Mouse (Mus musculus) frontal cortex, adult 2 months (tissue): ENCODE results near the gene Zbtb8os. TPM values are rescaled to one million over a fixed set of nuclear protein-coding genes. Genes with fewer than 3 reads are reported as not detected.
"Not testable (repeated sequence)": the region's sequence is repeated elsewhere in the genome, so short reads cannot be mapped to it uniquely, and the experiment has no call there.

Experiments
- DNase-seq, 2 experiments: peaks; one replicate each; pipeline ENCODE4 v3.0.0; 2022; ENCODE audit warnings: low spot score in 1 of 2; ENCODE audit errors: extremely low spot score in 1 of 2
- polyA plus RNA-seq: library from polyadenylated mRNA; depleted of rRNA; stranded (reverse); fragments of >200 nt; gene quantifications from 2 replicates; pipeline ENCODE4 v1.2.3, GENCODE M21; 2012

Zbtb8os gene
- polyA plus RNA-seq, 1 experiment, result 31.1 TPM

- DNase-seq, result peak in 1 of 2 experiments; percentile 59
Observed at GRCm38 (mm10) chr4:129324756-129325155, 10.7 kb upstream of the Zbtb8os start.

DNA sequence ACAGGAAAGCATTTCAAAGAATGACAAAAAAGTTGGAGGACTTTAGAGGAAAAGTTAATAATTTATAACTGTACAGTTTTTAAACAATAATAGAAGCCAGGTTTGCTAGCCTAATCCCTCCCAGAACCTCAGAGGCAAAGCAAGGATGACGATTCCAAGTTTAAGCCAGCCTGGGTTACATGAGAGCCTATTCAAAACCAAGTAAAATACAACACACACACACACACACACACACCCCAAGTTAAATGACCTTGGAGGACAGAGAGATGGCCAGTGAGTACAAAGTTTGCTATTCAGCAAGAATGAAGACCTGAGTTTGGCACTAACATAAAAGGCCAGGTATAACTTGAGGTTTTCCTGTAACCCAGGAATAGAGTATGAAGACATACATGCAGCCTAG, 9.3 kb upstream of the Zbtb8os start:
- DNase-seq, result no peak

DNA sequence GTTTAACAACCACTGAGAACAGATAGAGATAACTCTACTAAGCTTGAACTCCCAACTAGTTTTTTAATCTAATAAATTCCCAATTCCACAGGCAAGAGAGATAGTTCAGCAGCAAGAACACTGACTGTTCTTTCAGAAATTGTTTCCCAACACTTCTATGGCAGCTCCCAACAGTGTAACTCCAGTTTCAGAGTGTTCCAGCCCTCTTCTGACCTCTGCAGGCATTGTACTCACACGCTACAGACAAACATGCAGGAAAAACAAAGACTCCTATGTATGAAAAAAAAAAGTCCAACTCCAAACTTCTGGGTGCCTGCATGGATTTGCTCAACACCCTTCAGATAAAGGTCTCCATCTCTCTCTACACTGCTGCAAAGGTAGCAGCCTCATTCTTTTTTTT, 2.6 kb upstream of the Zbtb8os start:
- no peak for DNase-seq

GRCm38 (mm10) chr4:129334677-129335215, 749 bp upstream of the Zbtb8os start:
- DNase-seq, result no peak

DNA sequence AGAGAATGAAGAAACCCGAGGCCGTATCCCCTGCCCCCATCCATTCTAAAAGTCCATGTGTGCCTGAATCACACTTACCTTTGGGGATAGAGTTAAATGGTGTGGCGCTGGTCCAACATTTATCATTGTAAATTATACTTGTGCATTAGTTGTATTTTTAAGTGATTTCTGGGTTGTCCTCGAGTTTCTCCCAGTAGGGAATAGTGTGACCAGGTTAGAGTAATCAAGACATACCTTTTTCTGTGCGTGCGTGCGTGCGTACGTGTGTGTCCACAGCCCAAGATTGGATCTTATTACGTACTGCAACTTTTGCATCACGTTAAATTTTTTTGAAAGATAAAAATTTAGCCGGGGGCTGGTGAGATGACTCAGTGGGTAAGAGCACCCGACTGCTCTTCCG, 796 bp downstream of the Zbtb8os start:
- DNase-seq, result no peak

DNA sequence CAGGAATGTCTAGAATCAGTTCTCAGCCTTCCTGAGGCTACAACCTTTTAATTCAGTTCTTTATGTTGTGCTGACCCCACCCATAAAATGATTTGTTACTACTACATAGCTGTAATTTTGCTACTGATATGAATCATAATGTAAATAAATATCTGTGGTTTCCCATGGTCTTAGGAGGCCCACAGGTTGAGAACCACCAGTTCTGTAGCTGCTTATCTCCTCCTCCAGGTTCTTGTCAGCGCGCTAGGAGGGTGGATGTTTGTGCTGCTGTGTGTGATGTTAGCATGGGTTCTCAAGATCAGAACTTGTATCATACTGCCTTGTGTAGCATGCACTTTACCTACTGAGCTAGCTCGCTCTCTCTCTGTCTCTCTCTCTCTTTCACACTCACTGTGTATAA, 4.2 kb downstream of the Zbtb8os start:
- DNase-seq, result no peak

- no peak for DNase-seq
Observed at GRCm38 (mm10) chr4:129341888-129342287, 6.4 kb downstream of the Zbtb8os start.

GRCm38 (mm10) chr4:129342705-129343104, 7.2 kb downstream of the Zbtb8os start:
- no peak for DNase-seq

- DNase-seq, result peak; percentile 21 to 73
Observed at GRCm38 (mm10) chr4:129346481-129347154, 11.1 kb downstream of the Zbtb8os start.

DNA sequence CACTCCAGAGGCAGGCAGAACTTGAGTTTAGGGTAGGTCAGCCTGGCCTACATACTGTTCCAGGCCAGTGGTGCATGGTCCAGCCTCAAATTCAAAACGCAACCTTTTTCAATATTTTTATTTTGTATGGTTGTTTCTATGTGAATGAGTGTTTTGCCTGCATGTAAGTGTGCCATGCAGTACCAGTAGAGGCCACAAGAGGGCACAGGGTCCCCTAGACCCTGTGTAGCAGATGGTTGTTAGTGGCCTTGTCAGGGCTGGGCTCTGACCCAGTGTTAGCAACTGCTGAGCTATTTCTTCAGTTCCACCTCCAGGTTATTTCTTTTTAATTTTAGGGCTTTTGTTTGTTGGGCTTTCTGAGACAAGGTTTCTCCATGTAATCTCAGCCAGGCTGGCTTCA, 15.1 kb downstream of the Zbtb8os start:
- peak; percentile 27 to 79 for DNase-seq

DNA sequence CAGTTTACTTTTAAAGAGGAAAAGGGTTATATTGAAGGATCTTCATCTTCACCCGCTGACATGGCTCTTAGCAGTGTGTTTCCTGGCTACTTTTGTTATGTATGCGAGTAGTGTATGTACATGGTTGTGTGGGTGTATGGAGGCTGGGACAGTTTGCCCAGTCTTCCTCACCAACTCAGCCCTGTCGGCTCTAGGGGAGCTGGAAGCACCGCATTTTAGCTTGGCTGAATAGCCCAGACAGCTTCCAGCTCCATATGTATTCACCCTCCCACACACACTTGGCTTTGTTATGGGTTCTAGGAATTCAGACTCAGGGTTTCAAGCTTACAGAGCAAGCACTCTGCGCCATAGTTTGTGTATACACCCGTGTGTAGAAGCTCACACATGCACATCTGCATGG, 15.6 kb downstream of the Zbtb8os start:
- peak; percentile 51 to 74 for DNase-seq

GRCm38 (mm10) chr4:129353176-129353575, 17.7 kb downstream of the Zbtb8os start:
- DNase-seq, result no peak

DNA sequence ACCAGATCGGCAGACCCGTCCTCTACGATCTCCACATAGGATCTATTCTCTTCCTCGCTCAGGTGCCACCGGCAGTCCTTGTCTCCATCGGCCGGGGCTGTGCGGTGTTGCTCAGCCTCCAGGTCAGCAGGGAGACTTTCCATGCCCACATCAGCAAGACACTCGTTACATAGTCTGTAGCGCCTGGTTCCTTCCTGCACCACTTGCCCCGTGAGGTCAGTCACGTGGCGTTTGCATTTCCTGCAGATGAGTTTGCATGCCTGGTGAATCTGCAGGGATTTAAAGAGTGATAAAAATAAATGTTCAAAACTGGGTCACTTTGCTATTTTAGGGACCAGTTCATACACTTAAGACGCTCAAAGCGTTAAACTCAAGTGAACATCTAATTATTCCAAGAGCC, 18.7 kb downstream of the Zbtb8os start:
- peak in 1 of 2 experiments; percentile 37 for DNase-seq

DNA sequence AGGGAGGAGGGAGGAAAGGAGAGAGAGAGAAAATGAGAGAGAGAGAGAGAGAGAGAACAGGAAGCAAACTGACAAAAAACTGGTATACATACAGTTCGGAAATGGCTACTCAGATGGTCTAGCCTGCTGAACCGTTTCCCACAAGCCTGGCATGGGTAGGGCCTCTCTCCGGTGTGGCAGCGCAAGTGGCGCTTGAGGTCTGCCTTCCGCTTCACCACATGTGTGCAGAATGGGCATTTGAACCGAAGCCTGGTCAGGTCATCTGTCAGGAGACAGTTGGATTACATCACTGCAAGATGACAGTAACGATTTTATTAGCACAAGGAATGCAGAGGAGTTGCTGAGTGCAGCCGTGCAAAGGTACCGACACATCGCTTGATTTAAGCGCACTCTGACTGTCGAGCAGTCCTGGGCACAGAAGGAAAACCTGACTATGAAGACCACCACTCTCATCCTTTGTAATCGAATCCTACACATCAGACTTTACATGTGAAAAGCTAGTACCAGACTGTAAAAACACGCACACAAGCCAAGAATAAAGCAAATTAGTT, 22.2 kb downstream of the Zbtb8os start:
- DNase-seq, result no peak

- not testable (repeated sequence) for DNase-seq
Observed at GRCm38 (mm10) chr4:129362238-129362637, 26.7 kb downstream of the Zbtb8os start.

- no peak for DNase-seq
Observed at GRCm38 (mm10) chr4:129362771-129363170, 27.3 kb downstream of the Zbtb8os start.

DNA sequence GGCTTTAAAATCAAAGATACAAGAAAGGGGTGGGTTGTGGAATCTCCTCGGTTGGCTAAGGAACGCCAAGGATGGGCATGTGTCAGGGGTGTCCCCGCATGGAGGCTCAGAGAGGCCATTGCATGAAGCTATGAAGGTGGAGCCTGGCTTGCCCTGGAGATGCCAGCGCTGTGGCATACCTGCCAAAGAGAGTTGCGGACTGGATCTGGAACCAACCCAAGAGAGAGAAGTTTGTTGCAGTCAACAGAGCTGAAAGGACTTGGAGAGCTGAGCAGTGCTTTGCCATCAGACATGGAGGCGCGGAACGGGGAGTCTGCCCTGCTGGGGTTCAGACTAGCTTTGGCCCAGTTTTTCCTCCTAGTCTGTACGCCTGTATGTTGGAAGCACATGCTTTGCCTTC, 28.0 kb downstream of the Zbtb8os start:
- DNase-seq, result no peak

GRCm38 (mm10) chr4:129364379-129364778, 28.9 kb downstream of the Zbtb8os start:
- DNase-seq, result no peak

DNA sequence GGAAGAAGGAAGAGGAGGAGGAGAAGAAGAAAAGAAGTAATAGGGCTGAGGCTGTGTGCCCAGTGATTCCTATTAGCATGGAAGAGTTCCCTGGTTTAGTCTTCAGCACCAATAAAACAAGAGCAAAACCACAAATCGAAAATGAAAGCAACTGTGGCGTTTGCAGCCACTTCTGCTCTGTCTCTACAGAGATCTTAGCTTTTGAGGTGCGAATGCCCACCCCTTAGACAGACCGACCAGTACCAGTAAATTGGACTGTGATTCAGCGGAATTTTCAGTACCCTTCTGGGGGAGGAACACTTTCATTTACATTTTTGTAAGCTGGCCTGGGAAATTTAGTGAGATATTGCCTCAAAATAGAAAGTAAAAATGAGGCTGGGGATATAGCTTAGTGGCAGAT, 29.7 kb downstream of the Zbtb8os start:
- DNase-seq, result no peak

DNA sequence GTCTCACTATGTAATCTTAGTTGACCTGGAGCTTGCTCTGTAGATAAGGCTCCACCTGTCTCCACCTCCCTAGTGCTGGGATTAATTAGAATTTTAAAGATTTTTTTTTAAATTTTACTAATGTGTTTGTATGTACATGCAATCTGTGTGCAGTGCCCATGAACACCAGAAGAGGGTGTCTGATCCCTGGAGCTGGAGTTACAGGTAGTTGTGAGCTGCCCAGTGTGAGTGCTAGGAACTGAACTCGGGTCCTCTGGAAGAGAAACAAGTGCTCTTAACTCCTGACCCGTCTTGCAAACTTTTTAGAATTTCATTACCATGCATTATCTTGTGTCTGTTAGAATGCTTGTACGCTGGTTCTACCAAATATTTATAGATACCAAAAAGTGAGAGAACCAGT, 35.9 kb downstream of the Zbtb8os start:
- no peak for DNase-seq

GRCm38 (mm10) chr4:129373202-129373976, 37.9 kb downstream of the Zbtb8os start:
- DNase-seq, result no peak
